Mouse (Mus musculus): ENCODE measurements around the gene Cxcl14. TPM values are rescaled to one million over a fixed set of nuclear protein-coding genes. Genes with fewer than 3 reads are reported as not detected.
A peak's percentile ranks its signal among the peaks of the same experiment; 100 is the strongest.

Gene Cxcl14
- total RNA-seq, 2 experiments from 2014 or later: 134 to 153 TPM

DNA sequence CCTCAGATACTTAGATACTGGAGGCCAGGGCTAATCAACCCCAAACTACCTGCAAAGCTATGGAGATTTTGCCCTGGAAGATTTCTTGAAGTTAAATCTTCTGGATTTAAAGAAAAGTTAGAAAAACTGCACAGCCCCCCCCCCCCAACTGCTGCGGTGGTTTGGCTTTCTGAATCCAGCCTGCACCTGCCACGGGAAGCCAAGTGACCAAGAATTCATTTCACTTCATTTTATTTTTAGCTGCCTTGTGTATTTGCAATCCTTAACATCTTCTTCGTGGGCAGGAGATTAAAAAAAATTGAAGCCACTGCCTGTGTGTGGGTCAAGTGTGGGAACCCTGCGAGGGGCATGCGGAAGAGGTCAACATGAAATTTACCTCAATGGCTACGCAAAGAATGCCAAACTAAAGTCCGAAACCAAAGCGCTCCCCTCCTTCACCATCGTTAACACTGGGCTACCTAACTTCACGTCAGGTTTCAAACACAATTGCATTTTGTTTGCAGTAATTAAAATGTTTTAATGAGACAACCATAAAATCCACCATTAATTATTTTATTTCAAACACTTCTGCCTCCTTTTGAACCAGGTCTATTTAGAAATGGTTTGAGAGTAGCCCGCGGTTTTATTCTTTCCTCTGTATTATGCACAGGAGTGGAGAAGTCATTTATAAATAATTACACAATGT is 38.7 kb downstream of the Cxcl14 start:
- intact Hi-C loops (cut with DNase I): loop anchor here (5.0 kb wide), 2 partner anchors 35 to 425 kb away; no protein-coding TSS in a partner anchor
- DNase-seq (ENCODE audit: low spot score in 2 of 2): no peak

- intact Hi-C loops (cut with DNase I): loop anchor here (5.0 kb wide), 2 partner anchors 35 to 425 kb away; no protein-coding TSS in a partner anchor
- DNase-seq (ENCODE audit: low spot score in 2 of 2): no peak
These were observed 39.5 kb downstream of the Cxcl14 start for GRCm38 (mm10) chr13:56256716-56257299.

GRCm38 (mm10) chr13:56253379-56253778 is 43.0 kb downstream of the Cxcl14 start:
- intact Hi-C loops (cut with DNase I): no loop called here
- DNase-seq (ENCODE audit: low spot score in 2 of 2): no peak

DNA sequence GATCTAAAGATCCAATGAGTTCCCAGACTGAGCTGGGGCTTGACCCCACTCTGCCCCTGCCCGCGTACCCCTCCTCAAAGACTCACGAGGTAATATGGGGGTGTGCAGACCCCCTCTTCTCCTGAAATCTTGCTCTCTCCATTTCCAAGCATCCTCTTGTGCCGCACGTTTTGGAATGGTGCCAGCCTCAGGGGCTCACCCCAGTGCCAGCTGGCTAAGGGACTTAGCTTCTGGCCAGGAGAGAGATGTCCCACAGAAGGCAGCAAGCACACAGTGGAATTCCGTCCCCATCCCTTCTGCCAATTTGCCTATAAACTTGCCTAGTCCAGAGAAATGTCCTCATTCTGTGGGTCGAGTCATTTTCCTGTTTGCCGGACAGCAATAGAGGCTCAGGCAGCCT is 43.6 kb downstream of the Cxcl14 start:
- no peak for DNase-seq (ENCODE audit: low spot score in 2 of 2)
- intact Hi-C loops (cut with DNase I): no loop called here

DNA sequence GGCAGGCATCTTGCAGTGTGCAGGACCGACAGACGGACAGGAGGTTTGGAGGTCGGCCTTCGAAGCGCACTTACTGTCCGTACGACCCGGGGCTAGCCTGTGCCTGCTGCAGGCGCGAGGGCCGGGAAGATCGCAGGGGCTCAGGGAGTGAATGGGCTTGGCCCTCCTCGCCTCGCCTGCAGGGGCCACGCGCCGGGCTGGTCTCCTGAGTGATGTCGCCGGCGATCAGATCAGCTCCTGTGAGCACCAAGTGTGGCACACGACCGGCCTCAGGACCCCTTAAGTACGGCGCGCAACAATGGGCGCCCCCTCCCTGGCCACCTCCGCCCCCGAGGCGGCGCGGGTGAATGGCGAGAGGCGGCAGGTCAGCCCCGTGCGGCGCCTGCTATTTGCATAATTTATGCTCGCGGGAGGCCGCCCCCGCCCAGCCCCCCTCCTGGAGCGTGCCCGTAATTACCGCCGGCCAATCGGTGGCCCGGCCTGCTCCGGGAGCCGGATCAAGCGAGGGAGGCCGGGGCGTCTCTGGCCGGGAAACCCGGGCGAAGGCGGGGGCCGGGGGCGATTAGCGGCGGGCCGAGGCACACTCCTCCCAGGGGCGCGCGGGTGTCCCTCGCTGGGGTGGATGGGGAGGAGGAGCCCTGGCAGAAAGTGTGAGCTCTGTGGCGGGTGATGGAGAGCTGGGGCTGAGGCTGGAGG is 44.3 kb downstream of the Cxcl14 start, which contains the start of gene Neurog1:
Neurog1 (minus strand) TSS at position 240 of the 696 bp plus-strand sequence.
- DNase-seq (ENCODE audit: low spot score in 2 of 2): peak; percentile 27 to 48
- intact Hi-C loops (cut with DNase I): no loop called here

DNA sequence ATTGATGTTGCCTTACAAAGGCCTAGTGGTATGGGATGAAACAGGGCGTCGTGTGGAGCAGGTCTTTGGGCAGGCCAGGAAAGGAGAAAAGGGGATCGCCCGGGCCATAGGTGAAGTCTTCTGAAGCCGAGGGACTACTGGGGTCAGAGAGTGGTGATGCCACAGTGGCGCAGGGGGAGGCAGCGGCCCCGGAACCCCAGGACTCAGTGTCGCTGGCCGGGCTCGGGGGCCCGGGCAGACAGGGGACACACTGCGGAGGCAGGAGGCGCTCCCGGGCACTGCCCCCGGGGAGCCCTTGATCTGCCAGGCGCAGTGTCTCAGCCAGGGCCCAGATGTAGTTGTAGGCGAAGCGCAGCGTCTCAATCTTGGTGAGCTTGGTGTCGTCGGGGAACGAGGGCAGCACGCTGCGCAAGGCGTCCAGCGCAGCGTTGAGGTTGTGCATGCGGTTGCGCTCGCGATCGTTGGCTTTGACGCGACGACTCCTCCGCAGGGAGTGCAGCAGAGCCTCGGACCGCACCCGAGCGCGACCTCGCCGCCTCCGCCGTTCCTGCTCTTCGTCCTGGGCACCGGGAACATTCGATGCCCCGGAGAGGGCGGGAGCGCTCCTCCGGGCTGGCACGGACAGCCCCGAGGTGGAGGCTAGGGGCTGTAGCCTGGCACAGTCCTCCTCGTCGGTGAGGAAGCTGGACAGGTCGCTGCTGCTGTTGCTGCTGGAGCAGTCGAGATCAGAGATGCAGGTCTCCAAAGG is 45.0 kb downstream of the Cxcl14 start:
- intact Hi-C loops (cut with DNase I): no loop called here
- DNase-seq (ENCODE audit: low spot score in 2 of 2): no peak

GRCm38 (mm10) chr13:56250551-56251161 is 45.7 kb downstream of the Cxcl14 start:
- no peak for DNase-seq (ENCODE audit: low spot score in 2 of 2)
- intact Hi-C loops (cut with DNase I): no loop called here

DNA sequence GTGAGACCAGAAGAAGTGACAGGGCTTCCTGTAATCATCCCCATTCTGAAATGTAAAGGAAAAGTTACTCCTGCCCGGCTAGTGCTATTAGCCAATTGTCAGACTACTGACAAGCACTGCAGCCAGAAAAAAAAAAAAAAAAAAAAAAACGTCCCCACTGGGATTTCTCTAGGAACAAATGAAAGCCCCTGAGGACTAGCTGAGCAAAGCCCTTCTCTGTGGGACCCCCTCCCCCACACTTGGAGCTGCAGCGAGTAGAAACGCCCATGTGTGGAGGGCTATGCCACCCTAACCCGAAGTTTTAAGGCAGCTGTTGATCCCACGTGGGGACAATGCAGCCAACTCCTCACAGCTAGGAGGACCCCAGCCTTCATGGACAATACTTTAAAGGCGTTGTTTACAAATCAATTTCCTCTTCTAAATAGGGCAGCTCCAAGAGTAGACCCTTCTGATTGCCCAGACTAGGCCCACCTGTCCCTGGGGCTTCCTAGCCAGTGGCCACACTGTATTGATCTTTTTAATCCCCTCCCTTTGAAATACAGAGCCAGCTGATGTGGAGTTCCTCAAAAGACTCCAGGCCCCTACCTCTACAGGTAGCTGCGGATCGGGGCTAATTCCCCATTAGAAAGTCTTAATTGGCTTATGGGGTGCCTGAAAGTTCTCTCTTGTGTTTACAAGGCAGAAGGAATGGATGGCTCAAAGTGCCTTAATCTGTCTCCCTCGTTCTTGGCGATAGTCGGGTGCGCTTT is 46.6 kb downstream of the Cxcl14 start:
- intact Hi-C loops (cut with DNase I): no loop called here
- DNase-seq (ENCODE audit: low spot score in 2 of 2): no peak

DNA sequence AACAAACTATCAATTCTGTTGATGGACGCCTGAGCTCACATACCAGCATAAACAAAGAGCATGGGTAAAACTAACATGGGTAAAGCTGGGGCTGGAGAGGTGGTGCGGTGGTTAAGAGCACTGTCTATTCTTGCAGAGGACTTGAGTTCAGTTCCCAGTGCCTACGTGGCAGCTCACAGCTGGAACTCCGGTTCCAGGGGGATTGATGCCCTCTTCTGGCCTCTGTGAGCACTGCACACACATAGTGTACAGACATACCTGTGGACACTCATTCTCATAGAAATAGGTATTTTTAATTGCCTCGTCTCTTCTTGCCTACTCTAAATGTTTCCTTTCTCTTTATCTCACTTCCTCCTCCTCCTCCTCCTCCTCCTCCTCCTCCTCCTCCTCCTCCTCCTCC is 53.2 kb downstream of the Cxcl14 start:
- intact Hi-C loops (cut with DNase I): no loop called here
- DNase-seq (ENCODE audit: low spot score in 2 of 2): no peak

- no peak for DNase-seq (ENCODE audit: low spot score in 2 of 2)
These were observed 56.2 kb downstream of the Cxcl14 start for GRCm38 (mm10) chr13:56240012-56240770.

More at GRCm38 (mm10) chr13:56240012-56240770, 56.2 kb downstream of the Cxcl14 start:
- intact Hi-C loops (cut with DNase I): no loop called here

Other genes starting within 250 kb of the Cxcl14 start
- gene H2afy, start 160.2 kb downstream of the Cxcl14 start, total RNA-seq (2021): 100 to 1,000 TPM in 1 of 2 experiments, 10 to 100 TPM in 1; 95.3 to 109 TPM
- gene Tifab, start 117.7 kb downstream of the Cxcl14 start, total RNA-seq (2021): 1 to 10 TPM; 1.8 to 2.3 TPM
- gene Neurog1, start 44.4 kb downstream of the Cxcl14 start, total RNA-seq (2021): not detected
- not detected for gene Gm3045, start 130.0 kb upstream of the Cxcl14 start, total RNA-seq (2021)
- under 1 TPM in 1 of 2 experiments, not detected in 1; 0.11 TPM for gene Slc25a48, start 141.8 kb upstream of the Cxcl14 start, total RNA-seq (2021)
- not detected for gene Il9, start 185.7 kb upstream of the Cxcl14 start, total RNA-seq (2021)
- gene Fbxl21, start 225.9 kb upstream of the Cxcl14 start, total RNA-seq (2021): 1 to 10 TPM; 6.6 to 6.8 TPM